Mouse (Mus musculus) T-helper 2 cell (primary cell): ENCODE measurements at regions not wholly inside any gene's neighbourhood (a gene's known extent, or its start where the extent isn't known, plus 50 kb on each side); places are given as distances from the start of the nearest gene placed in this dataset.

Source experiments
- in situ Hi-C: fragments of 300-600 bp; cut with MboI, MseI; formaldehyde crosslinking; loops from one replicate; pipeline ENCODE4 v1.15.1; 2025; ENCODE audit warnings: high pct_unique_total_duplicates

DNA sequence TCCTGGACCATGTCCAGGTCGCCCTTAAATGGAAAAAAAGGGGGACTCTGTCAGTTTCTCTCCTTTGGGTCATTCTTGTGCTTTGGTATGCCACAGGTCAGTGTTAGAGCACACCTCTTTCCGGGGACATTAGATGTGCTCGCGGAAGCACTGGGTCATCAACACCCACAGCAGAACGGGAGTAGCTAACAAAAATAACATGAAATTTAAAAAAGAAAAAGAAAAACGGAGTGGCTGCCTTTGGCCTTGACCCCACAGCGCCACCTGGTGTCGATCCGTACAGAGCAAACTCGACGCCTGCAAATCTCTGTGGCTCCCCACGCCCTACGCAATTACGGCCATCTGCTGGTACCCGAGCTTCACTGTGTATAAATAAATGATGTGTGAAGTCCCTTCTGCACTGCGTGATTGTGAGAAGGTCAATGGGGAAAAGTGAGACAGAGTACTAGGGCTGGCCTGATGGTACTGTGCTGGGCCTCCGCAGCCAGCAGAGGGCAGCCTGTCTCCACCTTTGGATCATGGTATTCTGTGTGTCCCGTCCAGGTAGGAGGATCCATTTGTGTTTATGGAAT, 99.0 kb upstream of the Slc7a12 start:
- in situ Hi-C loops, result loop anchor here (5.0 kb wide), 1 partner anchor 509 kb away; no protein-coding TSS in a partner anchor

DNA sequence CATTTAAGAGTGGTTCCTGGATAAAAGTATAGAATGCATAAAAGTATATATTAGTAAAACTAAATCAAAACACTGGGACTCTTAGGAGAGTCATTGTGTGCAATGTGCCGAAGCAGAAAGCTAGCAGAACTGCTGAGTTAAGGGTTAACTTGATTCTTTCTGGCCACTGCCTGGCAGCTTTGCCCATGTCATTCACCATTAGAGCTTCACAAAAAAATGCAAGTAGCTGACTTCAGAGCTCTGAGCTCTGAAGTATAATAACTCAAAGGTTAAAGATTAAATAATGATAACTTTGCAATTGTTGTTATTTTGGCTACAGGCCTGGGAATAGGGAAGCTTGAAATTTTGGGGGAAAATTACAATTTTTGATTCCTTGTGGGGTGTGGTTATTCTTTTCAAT, 89.8 kb upstream of the Slc7a12 start:
- in situ Hi-C loops, result loop anchor here (5.0 kb wide), 1 partner anchor 262 kb away; no protein-coding TSS in a partner anchor

DNA sequence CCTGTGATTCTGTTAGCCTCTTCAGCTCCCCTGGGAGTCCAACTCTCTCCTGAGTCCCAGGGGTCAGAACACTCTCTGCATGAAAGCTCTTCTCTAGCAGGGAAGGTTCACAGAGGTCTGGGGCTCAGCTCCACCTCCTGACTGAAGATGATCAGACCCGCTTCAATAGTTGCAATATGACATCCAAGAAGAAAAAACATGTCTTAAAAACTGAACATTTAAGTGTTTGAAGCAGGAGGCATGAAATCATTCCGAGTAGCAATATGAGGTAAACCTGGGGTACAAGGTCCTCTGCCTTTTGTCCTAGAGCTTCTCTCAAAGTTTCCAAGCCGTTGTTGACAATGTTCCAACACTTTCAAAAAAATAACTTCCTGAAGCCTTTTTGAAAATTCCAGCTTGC, 81.8 kb upstream of the Slc7a12 start:
- in situ Hi-C loops, result no loop called here

- in situ Hi-C loops, result loop anchor here (5.0 kb wide), 1 partner anchor 81 kb away; no protein-coding TSS in a partner anchor
Measured at GRCm38 (mm10) chr3:14408435-14409125, 71.9 kb upstream of the Slc7a12 start.
